Mouse (Mus musculus) heart, embryonic 16.5 days (tissue): ENCODE data around the gene Ncam1. TPM values are rescaled to one million over a fixed set of nuclear protein-coding genes. Genes with fewer than 3 reads are reported as not detected.

Experiments used
- ATAC-seq: fragments of 200-750 bp; cut with Nextera tagmentation; replicated peaks from 2 replicates; pipeline ENCODE4 v1.8.0; 2017; ENCODE audit warnings: moderate number of reproducible peaks; ENCODE audit not compliant: insufficient read depth, low FRiP score; ENCODE audit errors: extremely low read depth
- H3K27ac ChIP-seq: fragments of 300-500 bp; sonication (generic); 2 replicates; pipeline ENCODE4 v1.5.1; 2014; ENCODE audit warnings: mild to moderate bottlenecking, low read length, control low read depth, moderate library complexity
- H3K27me3 ChIP-seq: fragments of 300-500 bp; sonication (generic); 2 replicates; pipeline ENCODE4 v1.6.1; 2014; ENCODE audit warnings: low read length, mixed read lengths; ENCODE audit not compliant: control insufficient read depth, insufficient read depth
- H3K36me3 ChIP-seq: fragments of 300-500 bp; sonication (generic); 2 replicates; pipeline ENCODE4 v1.6.1; 2014; ENCODE audit not compliant: control insufficient read depth, insufficient read depth
- H3K4me1 ChIP-seq: fragments of 300-500 bp; sonication (generic); 2 replicates; pipeline ENCODE4 v1.6.1; 2014; ENCODE audit warnings: low read length, mixed read lengths; ENCODE audit not compliant: control insufficient read depth, insufficient read depth
- H3K4me2 ChIP-seq: fragments of 300-500 bp; sonication (generic); 2 replicates; pipeline ENCODE4 v1.6.1; 2014; ENCODE audit warnings: low read depth, mild to moderate bottlenecking, control low read depth, low read length
- H3K4me3 ChIP-seq: fragments of 300-500 bp; sonication (generic); 2 replicates; pipeline ENCODE4 v1.5.1; 2014; ENCODE audit warnings: mild to moderate bottlenecking, control low read depth, low read length
- H3K9ac ChIP-seq: fragments of 300-500 bp; sonication (generic); 2 replicates; pipeline ENCODE4 v1.6.1; 2014; ENCODE audit warnings: low read length, control low read depth
- H3K9me3 ChIP-seq: fragments of 300-500 bp; sonication (generic); replicated peaks from 2 replicates; pipeline ENCODE4 v1.6.1; 2016; ENCODE audit warnings: low read length; ENCODE audit not compliant: control insufficient read depth
- WGBS: fragments of 180-500 bp; shearing (Covaris S2); extraction: QIAGEN DNeasy Blood & Tissue Kit; methylation state at CpG from one replicate; pipeline ENCODE4 v1.1.7; 2014; 5-methylcytosine and 5-hydroxymethylcytosine counted together
- polyA plus RNA-seq: library from polyadenylated mRNA; unstranded; fragments of >200 nt; fragmentation: Nextera tagmentation; extraction: Ambion mirVana; gene quantifications from 2 replicates; pipeline ENCODE4 v1.2.1, GENCODE M21; 2015

Ncam1 gene
- polyA plus RNA-seq, 1 experiment from 2014 or later, result 153 TPM

- ATAC-seq, result no peak
- Histone ChIP-seq H3K9ac (no peak overlapping the region), H3K4me3 (no peak overlapping the region), H3K36me3 (peaks cover 9% of the 10 kb centered on the region), H3K27me3 (no peaks in the 10 kb centered on the region), H3K27ac (no peak overlapping the region), H3K9me3 (no peaks in the 10 kb centered on the region), H3K4me1 (no peaks in the 10 kb centered on the region), H3K4me2 (no peak overlapping the region)
- 90% methylated on average over 4 of the region's 4 CpGs for WGBS
Measured at GRCm38 (mm10) chr9:49510666-49511065, 288.1 kb downstream of the Ncam1 start.

GRCm38 (mm10) chr9:49509628-49510027 is 289.1 kb downstream of the Ncam1 start:
- no peak overlapping the region for H3K4me2 ChIP-seq
- ATAC-seq, result no peak
- H3K9ac ChIP-seq, result no peak overlapping the region
- H3K4me3 ChIP-seq, result no peak overlapping the region
- H3K27ac ChIP-seq, result no peak overlapping the region
- H3K9me3 ChIP-seq, result no peaks in the 10 kb centered on the region
- H3K4me1 ChIP-seq, result no peaks in the 10 kb centered on the region
- H3K27me3 ChIP-seq, result no peaks in the 10 kb centered on the region
- peaks cover 9% of the 10 kb centered on the region for H3K36me3 ChIP-seq
- WGBS, result 86% methylated on average over 8 of the region's 8 CpGs

- Histone ChIP-seq H3K4me2 (no peak overlapping the region), H3K9me3 (no peaks in the 10 kb centered on the region), H3K9ac (no peak overlapping the region), H3K27ac (no peak overlapping the region), H3K4me3 (no peak overlapping the region), H3K27me3 (no peaks in the 10 kb centered on the region), H3K36me3 (peaks cover 9% of the 10 kb centered on the region), H3K4me1 (no peaks in the 10 kb centered on the region)
- ATAC-seq, result no peak
- WGBS, result 93% methylated on average over 3 of the region's 3 CpGs
Measured at GRCm38 (mm10) chr9:49509094-49509493, 289.6 kb downstream of the Ncam1 start.

GRCm38 (mm10) chr9:49507829-49508585 is 290.7 kb downstream of the Ncam1 start:
- H3K4me2 ChIP-seq, result no peak overlapping the region
- no peak; the same call in 1 of the 2 replicates for ATAC-seq
- no peak overlapping the region for H3K27ac ChIP-seq
- no peaks in the 10 kb centered on the region for H3K9me3 ChIP-seq
- H3K4me3 ChIP-seq, result no peak overlapping the region
- H3K9ac ChIP-seq, result no peak overlapping the region
- H3K4me1 ChIP-seq, result no peaks in the 10 kb centered on the region
- no peaks in the 10 kb centered on the region for H3K27me3 ChIP-seq
- H3K36me3 ChIP-seq, result peaks cover 9% of the 10 kb centered on the region
- WGBS, result 84% methylated on average over 9 of the region's 9 CpGs

GRCm38 (mm10) chr9:49504658-49505057 is 294.1 kb downstream of the Ncam1 start:
- Histone ChIP-seq H3K4me3 (no peak overlapping the region), H3K9me3 (no peaks in the 10 kb centered on the region), H3K4me2 (no peak overlapping the region), H3K4me1 (no peaks in the 10 kb centered on the region), H3K36me3 (peaks cover 9% of the 10 kb centered on the region), H3K27ac (no peak overlapping the region), H3K27me3 (no peaks in the 10 kb centered on the region), H3K9ac (no peak overlapping the region)
- no peak for ATAC-seq
- 73% methylated on average over 5 of the region's 5 CpGs for WGBS

GRCm38 (mm10) chr9:49502245-49502644 is 296.5 kb downstream of the Ncam1 start:
- Histone ChIP-seq H3K4me3 (no peak overlapping the region), H3K9ac (no peak overlapping the region), H3K4me1 (no peaks in the 10 kb centered on the region), H3K36me3 (no peaks in the 10 kb centered on the region), H3K27ac (no peak overlapping the region), H3K4me2 (no peak overlapping the region), H3K27me3 (no peaks in the 10 kb centered on the region), H3K9me3 (no peaks in the 10 kb centered on the region)
- no peak for ATAC-seq
- WGBS, result 86% methylated on average over 4 of the region's 4 CpGs

- H3K27ac ChIP-seq, result no peak overlapping the region
- no peak for ATAC-seq
- H3K4me3 ChIP-seq, result no peak overlapping the region
- no peaks in the 10 kb centered on the region; the same call in 1 of the 2 replicates for H3K27me3 ChIP-seq
- H3K4me1 ChIP-seq, result no peaks in the 10 kb centered on the region
- no peaks in the 10 kb centered on the region for H3K9me3 ChIP-seq
- no peak overlapping the region for H3K9ac ChIP-seq
- WGBS, result 82% methylated on average over 2 of the region's 2 CpGs
- no peak overlapping the region for H3K4me2 ChIP-seq
- no peaks in the 10 kb centered on the region for H3K36me3 ChIP-seq
Measured at GRCm38 (mm10) chr9:49499878-49500277, 298.8 kb downstream of the Ncam1 start.

- Histone ChIP-seq H3K27ac (no peak overlapping the region), H3K9me3 (no peaks in the 10 kb centered on the region), H3K4me2 (peak overlapping the region; percentile 42), H3K9ac (peak overlapping the region; percentile 40), H3K27me3 (no peaks in the 10 kb centered on the region; the same call in 1 of the 2 replicates), H3K4me1 (no peaks in the 10 kb centered on the region), H3K36me3 (no peaks in the 10 kb centered on the region), H3K4me3 (no peak overlapping the region)
- 0 out of 2 replicates have a peak, but pooled peaks have one; percentile 58 for ATAC-seq
- 4% methylated on average over 4 of the region's 4 CpGs for WGBS
Measured at GRCm38 (mm10) chr9:49493979-49494649, 304.6 kb downstream of the Ncam1 start.

- ATAC-seq, result no peak
- no peaks in the 10 kb centered on the region for H3K36me3 ChIP-seq
- H3K27ac ChIP-seq, result no peak overlapping the region
- 71% methylated on average over 4 of the region's 4 CpGs for WGBS
- H3K4me2 ChIP-seq, result no peak overlapping the region
- H3K27me3 ChIP-seq, result no peaks in the 10 kb centered on the region; the same call in 1 of the 2 replicates
- no peak overlapping the region for H3K4me3 ChIP-seq
- no peaks in the 10 kb centered on the region for H3K9me3 ChIP-seq
- H3K9ac ChIP-seq, result no peak overlapping the region
- peaks cover 3% of the 10 kb centered on the region; the same call in 1 of the 2 replicates for H3K4me1 ChIP-seq
Measured at GRCm38 (mm10) chr9:49490609-49491008, 308.1 kb downstream of the Ncam1 start.
